Mouse (Mus musculus) embryonic stem cell, embryonic (primary cell): Measurements from ENCODE around the gene Nkiras1.

ENCODE experiments used
- CTCF ChIA-PET, 4 experiments: fragments of 300-600 bp in 2 of 4; fragments of 350-600 bp in 2 of 4; sonication (Branson Sonifier 250); formaldehyde crosslinking; loops; one replicate each; lab custom pipeline; 2022; ENCODE audit warnings: inconsistent platforms in 2 of 4; lab: Charles Lee
- POLR2A ChIA-PET, 4 experiments: fragments of 300-600 bp in 2 of 4; fragments of 350-600 bp in 2 of 4; sonication (Branson Sonifier 250); formaldehyde crosslinking; loops; one replicate each; lab custom pipeline; 2022; ENCODE audit warnings: antibody characterized with exemption in 4 of 4, inconsistent platforms in 1 of 4; lab: Charles Lee

Gene Nkiras1

DNA sequence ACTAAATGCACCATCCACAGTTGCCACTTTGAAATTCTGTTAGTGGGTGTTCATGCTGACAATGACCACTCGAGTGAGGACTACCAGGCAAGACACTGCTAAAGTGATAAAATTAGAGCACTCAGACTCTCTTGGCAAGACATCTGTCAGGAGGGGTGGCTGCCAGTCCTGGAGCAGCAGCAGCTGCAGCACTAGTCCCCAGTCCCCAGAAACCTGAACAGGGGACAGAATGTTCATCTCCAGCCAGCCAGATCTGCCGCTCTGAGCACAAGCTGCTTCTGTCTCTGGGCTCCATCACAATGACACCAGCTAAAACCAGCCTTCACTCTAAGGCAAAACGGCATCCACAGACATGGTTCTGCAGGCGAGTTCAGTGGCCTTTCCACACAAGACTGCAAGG is 32.3 kb downstream of the Nkiras1 start:
- ChIA-PET POLR2A (interaction anchor here in 1 of 4 experiments (1.0 to 3.0 kb wide), 2 partner anchors 23 to 33 kb away, joined by 3 to 20 read pairs; partner anchors contain the start of genes Nkiras1 and Rpl15), CTCF (interaction anchor here in 1 of 4 experiments (0.6 kb wide), 1 partner anchor 427 kb away, joined by 3 read pairs; no protein-coding TSS in a partner anchor)

- ChIA-PET CTCF (interaction anchor here in 3 of 4 experiments (0.6 to 1.9 kb wide), 3 partner anchors 12 to 20 kb away, joined by 3 to 5 read pairs (median 3); no protein-coding TSS in a partner anchor), POLR2A (interaction anchor here in 1 of 4 experiments (0.7 to 3.0 kb wide), 5 partner anchors 17 to 34 kb away, joined by 3 to 20 read pairs (median 4); partner anchors contain the start of genes Nkiras1 and Rpl15)
Measured at GRCm38 (mm10) chr14:18304165-18304564, 33.2 kb downstream of the Nkiras1 start.

DNA sequence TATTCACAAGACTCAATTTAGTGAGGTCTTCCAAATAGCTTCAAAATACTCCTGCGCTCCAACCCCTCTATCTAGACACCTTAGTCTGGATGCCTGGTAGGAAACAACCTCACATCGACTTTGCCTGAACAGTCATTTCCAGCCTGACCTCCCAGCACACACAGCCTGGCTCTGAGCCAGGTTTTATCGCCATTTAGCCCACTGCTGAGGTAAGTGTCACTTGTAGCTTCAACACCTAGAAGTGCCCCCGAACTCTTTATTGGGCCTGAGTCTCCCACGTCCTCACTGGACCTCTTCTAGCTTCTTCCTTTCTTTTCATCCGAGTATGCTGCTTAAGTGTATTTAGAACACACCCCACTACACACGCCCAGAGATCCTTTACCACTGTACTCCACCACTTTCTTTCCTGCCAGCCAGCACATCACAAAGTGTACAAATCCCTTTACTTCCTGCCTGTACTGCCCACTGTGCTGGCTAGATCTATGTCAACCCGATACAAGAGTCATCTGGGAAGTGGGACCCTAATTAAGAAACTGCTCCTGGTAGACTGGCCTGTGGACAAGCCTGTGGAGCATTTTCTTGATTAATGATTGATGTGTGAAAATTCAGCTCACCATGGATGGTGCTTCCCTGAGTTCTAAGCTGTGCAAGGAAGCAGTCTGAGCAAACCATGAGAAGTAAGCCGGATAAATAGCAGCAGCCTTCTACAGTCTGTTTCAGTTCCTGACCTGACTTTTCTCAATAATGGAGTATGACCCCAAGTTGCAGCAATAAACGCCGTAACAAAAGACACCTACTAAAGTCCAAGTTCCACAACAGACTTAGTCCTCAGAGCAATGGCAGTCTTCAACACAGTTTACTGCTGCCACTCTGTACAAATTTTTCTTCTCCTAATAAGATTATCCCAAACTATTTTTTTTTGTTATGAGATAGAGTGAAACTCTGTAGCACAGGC is 46.8 kb downstream of the Nkiras1 start:
- ChIA-PET POLR2A (interaction anchor here in 2 of 4 experiments (0.5 to 4.8 kb wide), 5 partner anchors 9 to 362 kb away, joined by 3 to 19 read pairs (median 6); partner anchors contain the start of genes Nkiras1 (in 1 of the 2) and Rpl15 (in 1 of the 2)), CTCF (interaction anchor here in 1 of 4 experiments (1.2 kb wide), 1 partner anchor 9 kb away, joined by 3 read pairs; no protein-coding TSS in a partner anchor)

DNA sequence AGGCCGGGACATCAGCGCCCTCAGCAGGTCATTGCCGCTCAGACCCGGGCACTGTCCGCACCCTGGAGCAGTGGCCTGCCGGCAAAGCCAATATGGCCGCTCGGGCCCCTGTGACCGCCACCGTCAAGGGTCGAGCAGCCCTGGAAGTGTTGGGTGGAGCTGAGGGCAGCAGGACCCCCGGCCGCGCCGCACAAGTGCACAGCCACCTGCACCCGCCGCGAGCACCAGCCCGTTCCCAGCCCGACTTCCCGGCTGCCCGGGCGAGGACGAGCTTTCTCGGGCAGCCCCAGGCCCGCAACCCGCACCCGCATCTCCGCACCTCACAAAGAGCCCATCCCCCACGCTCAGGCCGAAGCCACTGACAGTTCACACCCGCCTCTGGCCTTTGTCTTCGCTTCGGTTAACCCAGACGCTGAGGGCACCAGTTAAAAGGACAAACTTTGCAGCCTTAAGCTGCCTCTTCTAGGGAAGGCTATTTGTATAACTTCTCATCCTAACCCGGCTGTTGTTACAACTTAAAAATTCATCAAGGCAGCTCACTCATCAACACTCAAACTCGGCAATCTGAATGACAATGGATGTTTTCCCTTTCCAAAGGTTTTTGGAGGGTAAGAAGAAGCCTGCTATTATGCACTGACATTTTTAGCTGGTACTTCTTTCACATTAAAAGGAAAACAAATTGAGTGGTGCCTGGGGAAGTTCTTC is 56.2 kb downstream of the Nkiras1 start:
- ChIA-PET POLR2A (interaction anchor here in 3 of 4 experiments (0.6 to 8.3 kb wide), 15 partner anchors 9 to 138 kb away, joined by 3 to 58 read pairs (median 4); partner anchors contain the start of genes Nkiras1 (in 3 of the 3), Rpl15 (in 3 of the 3) and Nr1d2 (in 1 of the 3)), CTCF (interaction anchor here in 1 of 4 experiments (0.7 to 1.1 kb wide), 3 partner anchors 10 to 42 kb away, joined by 3 read pairs; no protein-coding TSS in a partner anchor)

DNA sequence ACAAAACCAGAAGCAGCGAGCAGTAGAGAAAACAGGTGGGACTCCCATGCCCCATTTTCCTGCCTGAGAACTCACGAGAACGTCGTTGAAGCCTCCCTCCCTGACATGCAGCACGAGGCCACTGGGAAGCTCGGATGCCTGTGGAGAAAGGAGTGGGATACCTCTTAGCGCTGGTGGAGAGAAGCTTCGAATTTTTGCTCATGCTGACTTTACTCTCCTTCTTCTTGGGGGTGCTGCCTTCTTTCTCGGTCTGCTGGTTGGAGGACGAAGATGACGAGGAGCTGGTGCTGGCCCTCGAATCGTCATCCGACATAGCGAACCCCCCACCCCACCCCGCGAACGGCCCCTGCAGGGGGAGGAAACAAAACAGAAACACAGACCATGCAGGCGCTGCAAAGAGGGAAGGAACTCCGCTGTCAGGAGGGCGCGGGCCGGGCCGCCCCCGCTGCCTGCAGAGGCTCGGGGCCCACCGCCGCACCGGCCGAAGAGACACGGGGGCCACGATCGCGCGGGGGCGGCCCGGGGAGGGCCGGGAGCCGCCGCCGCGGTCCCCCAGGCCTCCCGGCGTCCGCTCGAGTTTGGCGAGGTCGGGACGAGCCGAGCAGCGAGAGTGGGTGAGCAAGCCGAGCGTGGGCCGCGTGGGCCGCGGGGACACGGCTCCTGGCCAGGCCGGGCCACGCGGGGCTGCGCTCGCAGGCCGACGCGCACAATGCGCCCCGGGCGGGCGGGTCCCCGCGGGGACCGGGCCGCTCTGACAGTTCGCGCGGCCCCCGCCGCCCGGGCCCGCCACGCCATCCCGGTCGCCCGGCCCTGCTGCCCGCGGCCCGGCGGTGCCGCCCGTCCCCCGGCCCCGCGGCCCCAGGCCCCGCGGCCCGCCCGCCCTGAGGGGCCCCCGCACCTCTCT is 60.1 kb downstream of the Nkiras1 start:
- ChIA-PET CTCF (no interaction called here), POLR2A (interaction anchor here in 1 of 4 experiments (0.7 to 8.3 kb wide), 3 partner anchors 23 to 93 kb away, joined by 3 to 58 read pairs (median 4); partner anchors contain the start of genes Nkiras1 and Rpl15)

DNA sequence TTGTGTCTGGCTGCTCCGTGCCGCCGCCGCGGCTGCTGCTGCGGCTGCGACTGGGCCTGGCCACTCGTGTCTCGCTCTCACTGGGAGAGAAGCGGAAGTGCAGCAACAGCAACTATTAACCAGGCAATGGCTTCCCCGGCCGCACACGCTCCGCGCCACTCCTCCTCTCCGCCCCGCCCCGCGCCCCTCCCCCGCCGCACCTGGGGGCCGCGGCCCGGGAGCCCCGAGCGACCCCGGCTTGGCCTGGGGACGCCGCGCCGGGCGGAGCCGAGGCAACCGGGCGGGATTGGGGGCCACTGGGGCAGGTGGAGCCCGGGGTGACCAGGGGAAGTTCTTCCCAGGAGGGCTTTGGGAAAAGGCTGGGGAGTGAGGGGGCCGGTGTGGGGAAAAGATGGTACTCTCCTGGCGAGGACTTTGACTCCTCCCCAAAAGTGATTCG is 60.8 kb downstream of the Nkiras1 start, which contains the start of gene Ube2e1:
Ube2e1 (minus strand) TSS at position 167 of the 439 bp plus-strand sequence.
- CTCF ChIA-PET: interaction anchor here in 1 of 4 experiments (0.6 kb wide), 1 partner anchor 36 kb away, joined by 7 read pairs; no protein-coding TSS in a partner anchor
- POLR2A ChIA-PET: no interaction called here
